Mouse (Mus musculus) intestine, embryonic 14.5 days (tissue): Measurements from ENCODE around the gene Casr. TPM values are rescaled to one million over a fixed set of nuclear protein-coding genes. Genes with fewer than 3 reads are reported as not detected.

Experiments used
- ATAC-seq: fragments of 200-750 bp; cut with Nextera tagmentation; replicated peaks from 2 replicates; pipeline ENCODE4 v1.8.0; 2017; ENCODE audit warnings: low read depth, moderate number of reproducible peaks, moderate TSS enrichment, moderate library complexity; ENCODE audit not compliant: low FRiP score, low TSS enrichment
- DNase-seq: peaks from one replicate; pipeline ENCODE4 v3.0.0-alpha.2; 2018; ENCODE audit warnings: low spot score
- H3K27ac ChIP-seq: fragments of 300-500 bp; sonication (generic); 2 replicates; pipeline ENCODE4 v1.5.1; 2014; ENCODE audit warnings: low read depth, mild to moderate bottlenecking, control low read depth
- H3K27me3 ChIP-seq: fragments of 300-500 bp; sonication (generic); replicated peaks from 2 replicates; pipeline ENCODE4 v1.6.1; 2014; ENCODE audit warnings: low read length, control low read depth; ENCODE audit not compliant: control insufficient read depth, insufficient read depth
- H3K36me3 ChIP-seq: fragments of 300-500 bp; sonication (generic); 2 replicates; pipeline ENCODE4 v1.6.1; 2014; ENCODE audit warnings: low read length, control low read depth; ENCODE audit not compliant: control insufficient read depth, insufficient read depth
- H3K4me1 ChIP-seq: fragments of 300-500 bp; sonication (generic); replicated peaks from 2 replicates; pipeline ENCODE4 v1.6.1; 2014; ENCODE audit warnings: low read length, control low read depth, mixed read lengths; ENCODE audit not compliant: control insufficient read depth, insufficient read depth
- H3K4me2 ChIP-seq: fragments of 300-500 bp; sonication (generic); 2 replicates; pipeline ENCODE4 v1.6.1; 2014; ENCODE audit warnings: low read length
- H3K4me3 ChIP-seq: fragments of 300-500 bp; sonication (generic); 2 replicates; pipeline ENCODE4 v1.5.1; 2014; ENCODE audit warnings: low read depth, low read length, control low read depth, mixed read lengths
- H3K9ac ChIP-seq: fragments of 300-500 bp; sonication (generic); 2 replicates; pipeline ENCODE4 v1.6.1; 2014; ENCODE audit warnings: mild to moderate bottlenecking, low read length
- H3K9me3 ChIP-seq: fragments of 300-500 bp; sonication (generic); 2 replicates; pipeline ENCODE4 v1.6.1; 2016; ENCODE audit warnings: low read length, control low read depth; ENCODE audit not compliant: control insufficient read depth
- WGBS: fragments of 180-500 bp; shearing (Covaris S2); extraction: QIAGEN DNeasy Blood & Tissue Kit; methylation state at CpG from one replicate; pipeline ENCODE4 v1.1.7; 2014; 5-methylcytosine and 5-hydroxymethylcytosine counted together
- polyA plus RNA-seq: library from polyadenylated mRNA; unstranded; fragments of >200 nt; fragmentation: Nextera tagmentation; extraction: Ambion mirVana; gene quantifications from 2 replicates; pipeline ENCODE4 v1.2.1, GENCODE M21; 2014

Casr gene
- polyA plus RNA-seq = 0.18 TPM in 1 of 2 replicates, not detected in the other

DNA sequence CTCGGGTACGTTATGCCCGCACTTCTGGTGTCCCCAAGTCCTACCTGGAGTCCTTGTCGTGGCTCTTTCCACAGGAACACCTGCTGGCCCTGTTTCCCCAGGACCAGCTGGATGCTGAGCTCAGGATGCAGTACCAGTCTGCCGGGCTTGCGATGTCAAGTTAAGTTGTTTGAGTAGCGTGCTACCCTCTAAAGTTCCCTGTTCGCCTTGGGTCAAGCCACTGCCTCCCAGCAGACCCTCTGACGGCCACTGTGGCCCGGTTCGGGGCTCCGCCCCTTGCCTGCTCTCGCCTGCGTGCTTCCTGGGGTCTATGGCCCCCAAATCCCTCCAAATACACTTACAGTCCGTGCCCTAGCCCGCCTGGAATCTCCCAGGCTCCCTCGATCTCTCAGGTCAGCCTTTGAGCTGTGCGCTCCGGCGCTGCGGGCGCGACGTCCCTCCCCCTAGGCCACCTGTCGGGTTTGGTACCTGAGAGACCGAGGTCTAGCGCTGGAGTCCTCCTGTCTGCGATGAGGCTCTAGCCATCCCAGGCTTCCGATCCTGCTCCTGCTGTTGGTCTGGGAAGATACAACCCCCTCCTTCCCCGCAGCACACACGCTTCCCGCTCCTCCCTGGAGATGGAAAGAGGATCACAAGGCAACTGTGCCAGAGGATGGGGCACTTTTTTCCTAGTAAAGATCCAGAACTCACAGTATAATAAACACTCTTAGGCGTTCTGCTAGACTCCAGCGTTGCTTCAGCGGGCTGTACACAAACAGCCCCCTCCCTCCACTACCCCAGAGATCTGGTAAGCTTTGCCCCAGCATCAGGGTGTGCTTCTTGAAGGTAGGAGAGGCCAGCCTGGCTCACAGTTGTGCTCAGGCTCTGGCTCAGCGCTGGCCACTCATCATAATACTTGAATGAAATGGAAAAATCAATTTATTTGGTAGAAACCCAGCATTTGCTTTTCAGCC, at the start of gene Casr:
Casr (minus strand) TSS at position 756 of the 953 bp plus-strand sequence.
- H3K4me1 ChIP-seq = 0 out of 2 replicates have a peak, but pooled peaks cover 3% of the 10 kb centered on the region
- no peak within 1 kb of the TSS for H3K27ac ChIP-seq
- H3K4me2 ChIP-seq = peak within 1 kb of the TSS; percentile 55
- 4% methylated on average over 36 of the region's 36 CpGs for WGBS
- no peaks in the 10 kb centered on the region for H3K36me3 ChIP-seq
- H3K9me3 ChIP-seq = no peaks in the 10 kb centered on the region
- no peak for ATAC-seq
- H3K4me3 ChIP-seq = peak within 1 kb of the TSS; percentile 23
- H3K9ac ChIP-seq = no peak within 1 kb of the TSS
- peaks cover 21% of the 10 kb centered on the region for H3K27me3 ChIP-seq
- peak; percentile 60 for DNase-seq

DNA sequence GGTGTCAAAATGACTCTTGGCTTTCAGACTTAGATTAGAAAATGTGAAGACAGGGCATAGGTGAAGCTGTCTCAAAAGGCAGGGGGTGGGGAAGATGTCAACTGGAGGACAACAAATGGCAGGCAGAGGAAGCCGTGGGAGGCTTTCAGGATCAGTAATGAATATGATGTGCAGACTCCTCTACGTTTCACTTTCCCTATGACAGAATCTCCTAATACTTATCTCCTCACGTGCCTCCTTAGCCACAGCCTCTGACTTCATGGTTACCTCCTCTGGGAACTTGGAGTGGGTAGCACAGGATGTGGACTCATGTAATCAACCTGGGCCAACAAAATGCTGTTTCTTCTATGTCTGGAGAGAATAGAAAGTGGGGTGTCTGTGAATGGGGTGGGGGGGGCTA, 40.7 kb upstream of the Casr start:
- ATAC-seq (no peak), DNase-seq (no peak)
- H3K4me2 ChIP-seq = no peak overlapping the region
- H3K36me3 ChIP-seq = no peaks in the 10 kb centered on the region
- WGBS = 63% methylated on average over 3 of the region's 3 CpGs
- no peak overlapping the region for H3K27ac ChIP-seq
- no peaks in the 10 kb centered on the region for H3K27me3 ChIP-seq
- no peaks in the 10 kb centered on the region for H3K9me3 ChIP-seq
- H3K4me3 ChIP-seq = no peak overlapping the region
- no peaks in the 10 kb centered on the region for H3K4me1 ChIP-seq
- no peak overlapping the region for H3K9ac ChIP-seq

DNA sequence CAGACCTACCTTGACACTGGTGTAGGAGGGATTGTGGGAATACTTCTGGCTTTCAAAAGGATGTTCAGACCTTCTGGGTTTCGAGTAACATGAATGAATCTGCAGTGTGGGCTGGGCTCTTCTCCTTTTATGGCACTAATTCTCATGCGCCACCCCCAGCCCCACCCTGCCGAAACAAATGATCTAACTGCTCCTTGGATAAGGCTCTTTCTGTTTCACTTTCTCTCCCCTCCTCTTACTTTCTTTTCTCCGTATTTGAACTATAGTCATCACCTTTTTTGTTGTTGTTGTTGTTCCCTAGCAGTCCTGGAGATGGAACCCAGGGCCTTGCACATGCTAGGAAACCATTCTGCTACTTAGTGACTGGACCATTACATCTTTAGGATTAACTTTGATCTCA, 36.3 kb upstream of the Casr start:
- no peak for ATAC-seq
- 62% methylated on average over 4 of the region's 4 CpGs for WGBS

DNA sequence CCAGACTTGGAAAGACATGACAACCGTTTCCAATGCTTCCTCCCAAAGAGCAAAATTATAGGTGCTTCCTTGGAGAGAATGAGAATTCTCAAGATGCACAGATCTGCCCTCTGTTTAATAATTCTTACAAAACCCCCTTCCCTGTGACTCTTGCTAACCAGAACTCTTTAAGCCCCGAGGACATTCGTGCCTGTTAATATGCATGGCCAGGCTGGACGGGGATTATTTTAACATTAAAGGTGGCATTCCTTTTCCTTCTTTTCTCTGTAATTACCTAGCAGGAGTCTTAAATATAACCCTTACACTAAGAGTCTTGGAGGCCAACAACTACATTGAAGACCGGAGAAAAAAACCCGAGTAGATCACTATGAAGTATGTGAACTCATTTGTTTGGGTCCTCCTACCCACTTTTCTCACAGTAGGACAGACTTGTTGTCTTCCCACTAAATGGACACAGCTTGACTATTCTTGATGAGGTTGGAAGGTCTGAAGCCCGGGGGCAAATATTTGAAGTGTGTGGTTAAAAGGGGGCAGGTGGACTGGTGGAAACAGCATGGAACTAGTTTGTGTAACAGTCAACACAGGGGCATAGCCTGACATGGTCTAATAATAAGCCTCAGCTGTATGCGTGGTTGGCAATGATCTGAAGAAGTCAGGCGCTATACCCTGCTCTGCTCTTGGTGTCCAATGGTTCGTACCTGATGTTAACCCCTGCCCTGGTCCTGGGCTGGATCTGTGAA, 34.9 kb upstream of the Casr start:
- H3K9ac ChIP-seq = no peak overlapping the region
- H3K27ac ChIP-seq = no peak overlapping the region
- H3K4me2 ChIP-seq = no peak overlapping the region
- no peaks in the 10 kb centered on the region for H3K27me3 ChIP-seq
- ATAC-seq (no peak), DNase-seq (no peak)
- H3K36me3 ChIP-seq = no peaks in the 10 kb centered on the region
- no peak overlapping the region for H3K4me3 ChIP-seq
- no peaks in the 10 kb centered on the region for H3K4me1 ChIP-seq
- 90% methylated on average over 10 of the region's 10 CpGs for WGBS
- H3K9me3 ChIP-seq = no peaks in the 10 kb centered on the region

More for the DNA sequence above, 36.3 kb upstream of the Casr start:
- Histone ChIP-seq H3K4me1 (no peaks in the 10 kb centered on the region), H3K27ac (no peak overlapping the region), H3K36me3 (no peaks in the 10 kb centered on the region), H3K4me2 (no peak overlapping the region), H3K9ac (no peak overlapping the region), H3K4me3 (no peak overlapping the region), H3K27me3 (no peaks in the 10 kb centered on the region), H3K9me3 (no peaks in the 10 kb centered on the region)
- no peak for DNase-seq

DNA sequence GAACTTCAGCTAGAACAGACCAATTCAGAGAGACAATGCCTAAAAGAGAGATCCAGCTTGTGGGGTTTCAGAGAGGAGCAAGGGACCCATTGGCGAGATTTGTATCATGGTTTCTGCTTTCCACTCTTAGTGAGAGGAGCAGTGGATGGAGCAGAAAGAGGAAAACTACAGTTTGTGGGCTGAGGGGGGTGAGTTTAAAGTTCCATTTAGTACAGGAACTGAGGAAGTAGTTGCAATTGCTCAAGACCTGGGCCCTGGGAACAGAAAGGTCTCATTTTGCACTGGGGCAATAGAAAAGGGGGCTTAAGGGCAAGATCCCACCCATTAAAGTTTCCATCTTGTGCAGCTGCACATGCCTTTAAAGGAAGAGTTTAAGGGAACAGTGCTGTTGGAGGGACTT, 28.0 kb upstream of the Casr start:
- no peak overlapping the region for H3K27ac ChIP-seq
- no peaks in the 10 kb centered on the region for H3K9me3 ChIP-seq
- DNase-seq (no peak), ATAC-seq (no peak)
- no peak overlapping the region for H3K9ac ChIP-seq
- no peaks in the 10 kb centered on the region for H3K4me1 ChIP-seq
- H3K4me3 ChIP-seq = no peak overlapping the region
- no peaks in the 10 kb centered on the region for H3K36me3 ChIP-seq
- WGBS = 71% methylated on average over 1 of the region's 1 CpGs
- H3K27me3 ChIP-seq = no peaks in the 10 kb centered on the region
- no peak overlapping the region for H3K4me2 ChIP-seq

DNA sequence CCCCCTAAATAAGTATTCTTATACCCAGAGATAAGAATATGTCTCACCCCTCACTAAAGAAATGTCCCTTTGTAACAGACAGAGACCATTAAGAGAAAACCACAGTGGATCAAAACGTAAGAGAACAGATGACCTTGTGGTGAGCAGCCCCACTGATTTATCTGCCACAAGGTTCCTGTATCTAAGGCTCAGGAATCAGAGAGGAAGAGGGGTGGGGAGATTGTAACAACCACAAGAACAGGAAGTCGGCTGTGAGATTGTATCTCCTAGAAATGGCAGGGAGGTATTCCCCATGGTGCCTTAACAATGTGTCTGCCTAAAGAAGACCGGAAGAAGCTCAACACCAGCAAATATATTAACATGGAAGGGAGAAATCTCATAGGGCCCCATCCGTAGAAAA, 26.0 kb upstream of the Casr start:
- Histone ChIP-seq H3K4me1 (no peaks in the 10 kb centered on the region), H3K27ac (no peak overlapping the region), H3K36me3 (no peaks in the 10 kb centered on the region), H3K27me3 (no peaks in the 10 kb centered on the region), H3K4me2 (no peak overlapping the region), H3K4me3 (no peak overlapping the region), H3K9me3 (no peaks in the 10 kb centered on the region), H3K9ac (no peak overlapping the region)
- DNase-seq (no peak), ATAC-seq (no peak)
- 70% methylated on average over 4 of the region's 4 CpGs for WGBS

DNA sequence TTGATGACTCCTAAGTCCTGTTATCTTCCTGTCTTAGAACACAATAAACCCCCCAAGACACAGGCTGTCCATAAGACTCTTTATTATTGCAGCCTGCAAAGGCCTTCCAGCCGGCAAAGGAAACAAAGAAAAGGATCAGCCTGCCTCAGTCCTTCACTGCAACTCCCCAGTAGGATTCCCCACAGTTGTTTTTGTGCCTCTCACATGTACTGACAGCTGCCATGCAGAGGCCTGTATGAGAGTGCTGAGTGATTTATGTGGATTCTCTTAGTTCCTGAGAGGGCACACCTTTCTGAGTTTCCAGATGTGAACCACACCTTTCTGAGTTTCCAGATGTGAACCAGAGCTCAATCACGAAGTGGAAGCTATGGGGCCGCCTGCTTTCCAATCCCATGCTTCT, 20.1 kb upstream of the Casr start:
- 61% methylated on average over 3 of the region's 3 CpGs for WGBS
- H3K9ac ChIP-seq = no peak overlapping the region
- H3K4me1 ChIP-seq = no peaks in the 10 kb centered on the region
- H3K27ac ChIP-seq = no peak overlapping the region
- H3K36me3 ChIP-seq = no peaks in the 10 kb centered on the region
- no peak for DNase-seq
- no peak overlapping the region for H3K4me3 ChIP-seq
- H3K9me3 ChIP-seq = no peaks in the 10 kb centered on the region
- H3K27me3 ChIP-seq = no peaks in the 10 kb centered on the region
- no peak overlapping the region for H3K4me2 ChIP-seq
- ATAC-seq = no peak

DNA sequence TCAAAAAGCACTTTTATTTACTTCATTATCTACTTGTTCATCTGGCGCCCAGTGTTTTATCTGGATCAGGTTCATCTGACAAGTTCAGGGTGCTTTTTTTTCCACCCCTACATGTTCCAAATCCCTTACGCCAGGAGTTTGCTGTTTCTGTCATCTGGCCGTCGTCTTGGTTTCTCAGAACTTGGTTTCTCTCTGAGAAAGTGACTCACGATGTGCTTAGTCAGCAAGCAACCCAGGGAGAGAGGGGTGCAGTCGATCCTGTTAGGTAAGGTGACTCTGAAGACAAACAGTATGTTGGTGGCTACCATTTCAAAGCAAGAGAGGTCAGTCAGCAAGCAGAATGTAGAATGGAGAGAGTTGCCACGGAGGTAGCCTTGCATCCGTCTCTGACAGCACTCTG, 10.0 kb upstream of the Casr start:
- Histone ChIP-seq H3K4me3 (no peak overlapping the region), H3K4me2 (no peak overlapping the region), H3K4me1 (no peaks in the 10 kb centered on the region), H3K36me3 (no peaks in the 10 kb centered on the region), H3K9me3 (no peaks in the 10 kb centered on the region), H3K9ac (no peak overlapping the region), H3K27ac (no peak overlapping the region), H3K27me3 (no peaks in the 10 kb centered on the region)
- WGBS = 59% methylated on average over 8 of the region's 8 CpGs
- ATAC-seq = no peak
- DNase-seq = no peak
